Mouse (Mus musculus) C2C12 (cell line): Measurements from ENCODE around the gene Pde1c. TPM values are rescaled to one million over a fixed set of nuclear protein-coding genes. Genes with fewer than 3 reads are reported as not detected.

ENCODE experiments used
- H3K27me3 ChIP-seq: one replicate; pipeline ENCODE4 v1.6.1; 2011; ENCODE audit not compliant: control insufficient read depth, insufficient read depth, insufficient read length
- H3K36me3 ChIP-seq: one replicate; pipeline ENCODE4 v1.6.1; 2011; ENCODE audit not compliant: control insufficient read depth, insufficient read depth
- H3K4me3 ChIP-seq: one replicate; pipeline ENCODE4 v1.5.1; 2011; ENCODE audit warnings: mild to moderate bottlenecking, control low read depth; ENCODE audit not compliant: poor library complexity, insufficient read depth, severe bottlenecking
- H3K79me2 ChIP-seq: one replicate; pipeline ENCODE4 v1.6.1; 2011; ENCODE audit not compliant: control insufficient read depth, insufficient read depth
- H3K79me3 ChIP-seq: one replicate; pipeline ENCODE4 v1.6.1; 2011; ENCODE audit warnings: low read depth, control low read depth
- H3ac ChIP-seq: one replicate; pipeline ENCODE3; 2011; ENCODE audit warnings: low read depth; ENCODE audit not compliant: control insufficient read depth, insufficient read length
- CEBPB ChIP-seq: IDR thresholded peaks from one replicate; pipeline ENCODE4 v1.6.1; 2011; ENCODE audit warnings: low read depth, mild to moderate bottlenecking, control low read depth, moderate library complexity
- CTCF ChIP-seq: IDR thresholded peaks from one replicate; pipeline ENCODE4 v1.5.1; 2011; ENCODE audit not compliant: control insufficient read depth, insufficient read depth, insufficient read length
- FOSL1 ChIP-seq: IDR thresholded peaks from one replicate; pipeline ENCODE4 v1.8.0; 2011; ENCODE audit warnings: mild to moderate bottlenecking, low read length; ENCODE audit not compliant: poor library complexity, insufficient read depth, severe bottlenecking
- MAX ChIP-seq: IDR thresholded peaks from one replicate; pipeline ENCODE4 v1.6.1; 2011; ENCODE audit warnings: mild to moderate bottlenecking, control low read depth
- MYOD1 ChIP-seq: IDR thresholded peaks from one replicate; pipeline ENCODE4 v1.6.1; 2011; ENCODE audit warnings: low read depth; ENCODE audit not compliant: control insufficient read depth, insufficient read length
- MYOG ChIP-seq: IDR thresholded peaks from one replicate; pipeline ENCODE4 v1.6.1; 2011; ENCODE audit not compliant: control insufficient read depth, insufficient read length; ENCODE audit errors: extremely low read depth
- USF1 ChIP-seq: IDR thresholded peaks from one replicate; pipeline ENCODE4 v1.6.1; 2011; ENCODE audit warnings: low read depth, mild to moderate bottlenecking, control low read depth, moderate library complexity
- polyA plus RNA-seq: library from polyadenylated mRNA; unstranded; fragments of >200 nt; fragmentation: generic; extraction: Trizol; gene quantifications from one replicate; pipeline ENCODE4 v1.2.1, GENCODE M21; 2012; ENCODE audit warnings: missing spikeins

Gene Pde1c
- polyA plus RNA-seq, 1 experiment = 0.05 TPM

GRCm38 (mm10) chr6:56425846-56426245 lies 143.1 kb downstream of the Pde1c start:
- Histone ChIP-seq H3K4me3 (no peak overlapping the region), H3K79me2 (no peaks in the 10 kb centered on the region), H3K27me3 (no peaks in the 10 kb centered on the region), H3K79me3 (no peaks in the 10 kb centered on the region), H3ac (no peak overlapping the region), H3K36me3 (no peaks in the 10 kb centered on the region)
- TF ChIP-seq FOSL1 (no peak), MYOG (no peak), CEBPB (no peak), MYOD1 (no peak), MAX (no peak), CTCF (no peak), USF1 (no peak)

- no peak overlapping the region for H3K4me3 ChIP-seq
- no peak overlapping the region for H3ac ChIP-seq
- H3K36me3 ChIP-seq = no peaks in the 10 kb centered on the region
- TF ChIP-seq CTCF = no peak
- no peak for TF ChIP-seq CEBPB
- no peak for TF ChIP-seq FOSL1
- no peak for TF ChIP-seq MAX
- TF ChIP-seq MYOD1 = no peak
- no peak for TF ChIP-seq USF1
- TF ChIP-seq MYOG = no peak
- no peaks in the 10 kb centered on the region for H3K79me3 ChIP-seq
- no peaks in the 10 kb centered on the region for H3K27me3 ChIP-seq
- H3K79me2 ChIP-seq = no peaks in the 10 kb centered on the region
Observed at GRCm38 (mm10) chr6:56422866-56423265, 146.0 kb downstream of the Pde1c start.

GRCm38 (mm10) chr6:56416191-56416590 lies 152.7 kb downstream of the Pde1c start:
- no peak for TF ChIP-seq MAX
- TF ChIP-seq FOSL1 = no peak
- TF ChIP-seq MYOD1 = no peak
- TF ChIP-seq CEBPB = no peak
- H3K79me3 ChIP-seq = no peaks in the 10 kb centered on the region
- H3K4me3 ChIP-seq = no peak overlapping the region
- H3K27me3 ChIP-seq = no peaks in the 10 kb centered on the region
- H3K36me3 ChIP-seq = no peaks in the 10 kb centered on the region
- no peaks in the 10 kb centered on the region for H3K79me2 ChIP-seq
- no peak overlapping the region for H3ac ChIP-seq

- Histone ChIP-seq H3K79me3 (no peaks in the 10 kb centered on the region), H3K4me3 (no peak overlapping the region), H3K79me2 (no peaks in the 10 kb centered on the region), H3K36me3 (no peaks in the 10 kb centered on the region), H3K27me3 (no peaks in the 10 kb centered on the region), H3ac (no peak overlapping the region)
- TF ChIP-seq MYOG (no peak), FOSL1 (no peak), MAX (no peak), MYOD1 (no peak)
Observed at GRCm38 (mm10) chr6:56389178-56389577, 179.7 kb downstream of the Pde1c start.

- no peaks in the 10 kb centered on the region for H3K79me2 ChIP-seq
- no peaks in the 10 kb centered on the region for H3K79me3 ChIP-seq
- H3K4me3 ChIP-seq = no peak overlapping the region
- no peaks in the 10 kb centered on the region for H3K27me3 ChIP-seq
- TF ChIP-seq USF1 (no peak), CEBPB (no peak), FOSL1 (no peak), MAX (no peak), CTCF (no peak), MYOD1 (no peak), MYOG (no peak)
- H3ac ChIP-seq = no peak overlapping the region
- no peaks in the 10 kb centered on the region for H3K36me3 ChIP-seq
Observed at GRCm38 (mm10) chr6:56376359-56376758, 192.5 kb downstream of the Pde1c start.

GRCm38 (mm10) chr6:56374180-56374579 lies 194.7 kb downstream of the Pde1c start:
- Histone ChIP-seq H3K79me2 (no peaks in the 10 kb centered on the region), H3K27me3 (no peaks in the 10 kb centered on the region), H3ac (no peak overlapping the region), H3K4me3 (no peak overlapping the region), H3K36me3 (no peaks in the 10 kb centered on the region), H3K79me3 (no peaks in the 10 kb centered on the region)
- no peak for TF ChIP-seq MYOG
